Mouse (Mus musculus) E14TG2a.4 (cell line): ENCODE measurements around the gene Syngap1.

Source experiments
- H3K27me3 ChIP-seq: 2 replicates; pipeline ENCODE4 v1.6.1; 2014; ENCODE audit warnings: low read length, control low read depth; ENCODE audit not compliant: insufficient read depth
- H3K36me3 ChIP-seq: 2 replicates; pipeline ENCODE4 v1.6.1; 2014; ENCODE audit warnings: low read length, control low read depth; ENCODE audit not compliant: insufficient read depth
- H3K4me1 ChIP-seq: replicated peaks from 2 replicates; pipeline ENCODE4 v1.6.1; 2014; ENCODE audit warnings: low read depth, low read length, control low read depth
- H3K4me3 ChIP-seq: replicated peaks from 2 replicates; pipeline ENCODE4 v1.5.1; 2014; ENCODE audit warnings: mild to moderate bottlenecking, low read length
- H3K9me3 ChIP-seq: 2 replicates; pipeline ENCODE4 v1.6.1; 2014; ENCODE audit warnings: low read length, control low read depth
- CTCF ChIP-seq: conservative IDR thresholded peaks from 2 replicates; pipeline ENCODE4 v1.5.1; 2014; ENCODE audit warnings: low read length
- NANOG ChIP-seq: IDR thresholded peaks from 2 replicates; pipeline ENCODE4 v1.6.1; 2014; ENCODE audit warnings: borderline replicate concordance, low read length, mixed read lengths
- POU5F1 ChIP-seq: IDR thresholded peaks from 2 replicates; pipeline ENCODE4 v1.6.1; 2014; ENCODE audit warnings: low read length, borderline replicate concordance

Gene Syngap1

GRCm38 (mm10) chr17:27017564-27018499 lies 76.8 kb downstream of the Syngap1 start:
- Histone ChIP-seq H3K4me1 (peaks cover 63% of the 10 kb centered on the region), H3K27me3 (no peaks in the 10 kb centered on the region), H3K9me3 (no peaks in the 10 kb centered on the region), H3K4me3 (peak overlapping the region; percentile 77), H3K36me3 (peaks cover 29% of the 10 kb centered on the region)
- TF ChIP-seq NANOG (no peak), CTCF (no peak), POU5F1 (no peak)

GRCm38 (mm10) chr17:27018555-27019196 lies 77.6 kb downstream of the Syngap1 start:
- peaks cover 35% of the 10 kb centered on the region for H3K36me3 ChIP-seq
- peaks cover 67% of the 10 kb centered on the region for H3K4me1 ChIP-seq
- no peaks in the 10 kb centered on the region for H3K27me3 ChIP-seq
- H3K4me3 ChIP-seq = peak overlapping the region; percentile 77
- TF ChIP-seq NANOG (no peak), POU5F1 (no peak), CTCF (no peak)
- no peaks in the 10 kb centered on the region for H3K9me3 ChIP-seq

- Histone ChIP-seq H3K4me3 (no peak overlapping the region), H3K9me3 (no peaks in the 10 kb centered on the region), H3K27me3 (no peaks in the 10 kb centered on the region), H3K36me3 (peaks cover 56% of the 10 kb centered on the region), H3K4me1 (peaks cover 76% of the 10 kb centered on the region)
- TF ChIP-seq POU5F1 = no peak
- no peak for TF ChIP-seq NANOG
- TF ChIP-seq CTCF = no peak
Observed at GRCm38 (mm10) chr17:27021076-27021475, 80.0 kb downstream of the Syngap1 start.

GRCm38 (mm10) chr17:27021736-27022135 lies 80.7 kb downstream of the Syngap1 start:
- H3K4me3 ChIP-seq = no peak overlapping the region
- no peaks in the 10 kb centered on the region for H3K27me3 ChIP-seq
- H3K4me1 ChIP-seq = peaks cover 82% of the 10 kb centered on the region
- TF ChIP-seq NANOG (no peak), CTCF (no peak), POU5F1 (no peak)
- peaks cover 63% of the 10 kb centered on the region for H3K36me3 ChIP-seq
- no peaks in the 10 kb centered on the region for H3K9me3 ChIP-seq
